Mouse (Mus musculus) urinary bladder, adult 18-20 months (tissue): Measurements from ENCODE around the gene Mtmr4.
A peak's percentile ranks its signal among the peaks of the same experiment; 100 is the strongest.

ENCODE experiments used
- DNase-seq, 2 experiments: peaks; one replicate each; pipeline ENCODE4 v3.0.0; 2022; ENCODE audit warnings: low spot score in 2 of 2, mixed read lengths in 2 of 2

Mtmr4 gene

DNA sequence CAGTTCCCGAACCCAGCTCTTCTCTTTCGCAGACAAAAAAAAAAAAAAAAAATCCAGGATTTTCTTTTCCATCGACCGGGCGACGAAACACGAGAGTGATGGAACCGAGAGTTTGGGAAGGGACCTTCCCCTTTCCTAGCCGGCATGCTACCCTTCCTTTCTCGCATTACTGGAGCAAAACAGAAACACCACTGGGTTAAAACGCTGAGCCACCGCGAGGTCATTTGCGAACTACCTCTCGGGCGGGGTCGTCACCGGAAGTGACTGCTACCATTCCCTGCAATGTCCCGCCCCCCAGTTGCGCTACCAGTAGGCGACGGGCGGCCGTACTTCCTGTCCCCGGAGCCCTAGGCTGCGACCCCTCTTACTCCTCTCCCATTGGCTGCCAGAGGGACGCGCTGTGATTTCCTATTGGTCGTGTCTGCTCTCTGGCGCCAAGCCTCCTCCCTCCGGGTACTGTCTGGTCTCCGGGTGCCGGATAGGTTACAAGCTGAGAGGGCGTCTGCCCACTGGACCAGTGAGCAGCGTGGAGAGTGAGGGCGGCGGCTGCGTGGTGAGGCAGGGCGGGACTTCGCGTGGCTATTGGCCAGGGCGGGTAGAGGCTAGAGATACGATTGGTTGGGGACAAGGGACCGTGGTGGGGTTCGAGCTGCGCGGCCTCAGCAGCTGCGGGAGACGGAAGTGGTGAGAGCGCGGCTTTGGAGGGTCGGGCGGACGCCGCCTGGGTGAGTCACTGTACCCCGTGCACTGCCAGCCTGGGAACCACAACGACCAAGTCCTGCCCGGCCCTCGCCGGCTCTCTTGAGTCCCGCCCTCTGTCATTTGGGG, at the start of gene Mtmr4:
Gene Mtmr4, plus strand, starts transcription at position 637 of the 828 bp plus-strand sequence.
- DNase-seq, result peak; percentile 94 to 100

DNA sequence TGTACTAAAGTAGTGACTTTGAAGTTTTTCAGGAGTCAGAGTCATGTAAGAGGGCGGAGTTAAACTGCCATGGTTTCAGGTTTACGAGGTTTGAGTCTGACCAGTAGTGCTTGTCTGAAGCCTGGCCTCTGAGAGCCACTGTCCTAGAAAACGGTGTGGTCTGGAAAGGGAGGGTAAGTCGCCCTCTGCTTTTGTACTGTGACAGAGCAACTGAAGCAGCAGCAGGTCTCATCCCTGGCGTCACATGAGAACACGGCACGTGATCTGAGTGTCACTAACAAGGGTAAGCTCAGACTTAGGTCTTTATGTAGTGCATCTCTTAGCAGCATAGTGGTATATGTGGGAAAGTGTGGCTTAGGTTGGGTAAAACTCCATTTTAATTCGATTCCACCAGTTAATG, 49.7 kb upstream of the Mtmr4 start:
- no peak for DNase-seq

GRCm38 (mm10) chr11:87542906-87543305, 49.1 kb upstream of the Mtmr4 start:
- no peak for DNase-seq

DNA sequence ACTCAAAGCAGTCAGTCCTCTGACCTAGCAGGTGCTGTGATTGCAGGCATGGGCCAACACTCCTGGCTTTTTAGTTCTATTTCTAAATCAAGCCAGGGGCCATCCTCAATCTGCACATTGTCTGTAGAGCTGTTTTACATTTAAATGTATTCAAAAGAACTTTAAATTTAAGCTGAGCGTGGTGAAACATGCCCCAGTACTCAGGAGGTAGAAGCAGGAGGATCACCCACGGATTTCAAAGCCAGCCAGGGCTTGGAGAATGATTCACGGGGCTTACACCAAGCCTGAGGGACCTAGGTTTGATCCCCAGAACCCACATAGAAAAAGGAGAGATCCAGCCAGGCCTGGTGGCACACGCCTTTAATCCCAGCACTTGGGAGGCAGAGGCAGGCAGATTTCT, 38.6 kb upstream of the Mtmr4 start:
- no peak for DNase-seq

GRCm38 (mm10) chr11:87554386-87554785, 37.6 kb upstream of the Mtmr4 start:
- DNase-seq, result peak in 1 of 2 experiments; percentile 27

DNA sequence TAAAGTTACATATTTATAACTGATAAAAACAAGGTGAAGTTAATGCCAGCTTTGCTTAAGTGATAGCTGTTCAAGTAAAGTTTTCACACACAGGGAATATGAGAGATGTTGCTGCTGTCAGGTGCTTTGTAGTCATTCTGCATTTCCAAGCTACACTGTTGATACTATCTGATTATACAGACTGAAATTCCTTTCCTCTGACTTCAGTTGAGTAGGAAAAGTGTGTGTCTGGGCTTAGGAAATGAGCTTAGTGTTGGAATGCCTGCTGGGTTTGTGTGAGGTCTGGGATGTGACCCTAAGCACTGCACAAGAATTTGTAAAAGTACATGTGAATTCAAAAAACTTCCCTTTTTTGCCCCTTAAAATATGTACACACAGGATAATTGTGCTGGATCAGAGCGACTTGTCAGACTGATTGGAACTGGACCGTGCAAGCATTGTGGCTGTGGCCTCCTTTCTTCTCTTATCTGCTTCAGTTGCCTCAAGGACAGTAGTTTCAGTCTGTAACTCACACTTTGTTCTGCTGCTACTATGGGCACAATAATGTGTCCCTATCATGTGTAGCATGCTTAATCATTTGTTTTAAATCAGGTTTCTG, 36.8 kb upstream of the Mtmr4 start:
- no peak for DNase-seq

GRCm38 (mm10) chr11:87561208-87561607, 30.8 kb upstream of the Mtmr4 start:
- no peak for DNase-seq

DNA sequence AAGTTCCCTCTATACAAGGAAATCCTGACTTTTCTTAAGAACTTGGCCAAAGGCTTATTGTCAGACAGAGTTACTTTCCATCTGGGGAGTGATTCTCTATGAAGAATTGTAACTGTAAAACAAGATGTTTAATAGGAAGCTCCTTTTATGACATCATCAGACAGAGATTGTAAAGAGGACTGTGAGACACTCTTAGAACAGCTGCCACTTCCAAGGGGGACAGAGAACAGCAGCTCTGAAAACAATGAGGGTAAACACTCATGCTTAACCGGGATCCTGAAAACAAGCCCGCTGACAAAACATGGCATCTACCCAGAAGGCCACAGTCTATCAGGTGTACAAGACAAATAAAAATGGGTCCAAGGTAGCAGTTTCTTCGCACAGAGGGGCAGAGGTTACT, 25.5 kb upstream of the Mtmr4 start, which contains the start of gene Gm11492:
Gene Gm11492, plus strand, starts transcription at position 153 of the 400 bp plus-strand sequence.
- no peak for DNase-seq

DNA sequence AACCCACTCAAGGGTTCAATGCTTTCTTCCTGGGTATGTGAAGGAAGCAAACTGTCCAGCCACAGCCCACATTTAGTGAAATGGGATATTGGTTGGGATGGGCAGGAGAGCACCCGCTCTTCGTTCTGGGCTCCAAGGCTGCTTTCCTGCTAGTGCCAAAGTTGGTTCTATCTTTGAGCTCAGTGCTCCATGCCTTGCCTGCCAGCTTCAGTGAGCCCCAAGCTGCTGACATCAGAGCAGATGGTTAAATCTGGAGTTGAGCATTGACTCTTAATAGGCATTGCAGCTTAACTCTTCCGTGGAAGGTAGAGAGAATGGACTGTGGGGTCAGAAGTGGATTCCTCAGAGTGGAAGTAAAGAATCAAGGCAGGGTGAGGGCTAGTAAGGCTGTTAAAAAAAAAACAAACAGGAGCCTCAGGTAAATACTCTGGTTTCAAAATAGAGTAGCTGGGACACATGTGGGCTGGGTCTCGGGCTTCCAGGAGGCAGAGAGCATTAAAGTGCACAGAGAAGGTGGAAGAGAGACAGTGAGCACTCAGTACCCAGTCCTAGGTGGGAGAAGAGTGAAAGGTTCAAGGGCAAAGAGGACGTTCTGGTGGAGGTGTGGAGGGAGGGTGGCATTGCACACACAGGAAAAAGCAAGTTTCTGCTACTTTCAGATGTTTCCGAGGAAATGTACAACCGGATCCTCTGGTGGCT, 23.6 kb upstream of the Mtmr4 start, which contains the start of gene Sept4:
Gene Sept4, plus strand, starts transcription at position 649 of the 699 bp plus-strand sequence.
- DNase-seq, result no peak

- DNase-seq, result no peak
Measured at GRCm38 (mm10) chr11:87570743-87571142, 21.2 kb upstream of the Mtmr4 start.

DNA sequence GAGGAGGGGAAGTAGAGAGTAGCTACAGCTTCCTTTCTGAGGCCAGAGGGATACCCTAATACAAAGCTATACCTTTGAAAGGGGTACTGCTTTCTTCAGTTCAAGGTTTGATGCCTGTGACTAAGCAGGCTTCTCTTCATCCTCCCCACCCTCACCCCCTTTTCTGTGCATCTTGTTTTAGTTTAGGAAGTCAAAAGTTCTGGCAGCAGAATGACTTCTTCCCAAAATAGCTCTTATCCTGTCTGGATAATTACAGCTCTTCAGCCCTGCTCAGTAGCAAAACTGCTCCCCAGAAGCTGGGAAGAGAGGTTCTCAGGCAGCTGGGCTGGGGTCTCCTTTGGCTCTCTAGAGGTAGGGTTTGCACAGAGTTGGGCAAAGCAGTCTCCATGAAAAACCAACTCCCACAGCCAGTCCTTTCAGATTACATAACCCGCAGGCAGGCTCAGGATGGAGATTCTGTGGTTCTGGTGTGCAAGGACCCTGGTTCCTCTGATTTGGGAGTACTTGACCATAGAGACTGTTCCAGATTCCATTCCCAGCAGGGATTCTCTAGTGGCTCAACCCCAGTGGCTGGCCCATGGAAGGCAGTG, 20.5 kb upstream of the Mtmr4 start:
- DNase-seq, result no peak

DNA sequence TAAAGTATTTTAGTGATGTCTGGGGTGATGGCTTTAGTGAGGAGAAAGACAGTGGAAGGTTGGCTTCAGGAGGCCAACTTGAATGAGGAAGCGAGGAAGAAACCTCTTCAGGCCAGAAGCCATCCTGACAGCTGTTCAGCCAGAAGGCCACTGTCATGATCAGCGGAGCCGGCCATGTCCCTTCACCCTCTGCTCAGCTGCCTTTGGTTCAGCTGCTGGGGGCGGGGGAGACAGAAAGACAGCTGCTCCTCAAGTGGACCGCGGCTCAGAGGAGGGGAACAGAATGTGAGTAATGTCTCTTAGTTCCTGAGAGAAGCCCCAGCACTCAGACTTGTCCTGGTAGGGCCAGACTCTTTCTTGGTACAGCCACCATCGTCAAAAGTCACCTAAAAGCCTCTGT, 18.2 kb upstream of the Mtmr4 start:
- DNase-seq, result no peak

GRCm38 (mm10) chr11:87574520-87575180, 17.3 kb upstream of the Mtmr4 start:
- no peak for DNase-seq

DNA sequence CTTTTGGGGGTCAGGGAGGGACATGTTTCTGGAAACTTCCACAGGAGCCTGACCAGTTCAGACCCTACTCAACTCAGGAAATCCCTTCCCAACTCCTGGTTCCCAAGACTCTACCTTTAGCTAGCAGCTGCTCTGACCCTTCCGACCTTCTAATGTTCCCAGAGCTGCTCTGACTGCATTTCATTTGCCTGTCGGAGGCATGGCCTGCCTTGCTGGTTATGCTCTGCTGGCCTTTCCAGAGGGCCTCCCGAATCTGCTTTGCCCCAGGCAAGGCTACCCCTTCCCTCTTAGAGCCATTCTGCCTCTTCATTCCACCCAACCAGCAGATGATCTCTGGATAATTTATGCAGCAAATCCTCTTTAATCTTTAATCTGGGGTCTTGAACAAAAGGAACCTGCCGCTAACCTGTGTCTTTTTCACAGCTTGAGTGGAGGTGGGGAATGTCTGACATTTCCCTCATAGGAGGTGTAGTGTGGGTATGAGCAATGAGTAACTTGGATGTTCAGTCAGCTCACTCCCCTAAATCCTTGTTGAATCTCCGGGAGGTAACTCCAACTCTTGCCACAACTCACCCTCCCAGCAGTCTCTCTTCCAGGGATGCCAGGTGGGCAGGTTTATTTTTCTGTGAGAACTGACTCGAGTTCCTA, 14.2 kb upstream of the Mtmr4 start:
- DNase-seq, result no peak

- DNase-seq, result peak; percentile 52 to 69
Measured at GRCm38 (mm10) chr11:87578249-87578962, 13.6 kb upstream of the Mtmr4 start.

DNA sequence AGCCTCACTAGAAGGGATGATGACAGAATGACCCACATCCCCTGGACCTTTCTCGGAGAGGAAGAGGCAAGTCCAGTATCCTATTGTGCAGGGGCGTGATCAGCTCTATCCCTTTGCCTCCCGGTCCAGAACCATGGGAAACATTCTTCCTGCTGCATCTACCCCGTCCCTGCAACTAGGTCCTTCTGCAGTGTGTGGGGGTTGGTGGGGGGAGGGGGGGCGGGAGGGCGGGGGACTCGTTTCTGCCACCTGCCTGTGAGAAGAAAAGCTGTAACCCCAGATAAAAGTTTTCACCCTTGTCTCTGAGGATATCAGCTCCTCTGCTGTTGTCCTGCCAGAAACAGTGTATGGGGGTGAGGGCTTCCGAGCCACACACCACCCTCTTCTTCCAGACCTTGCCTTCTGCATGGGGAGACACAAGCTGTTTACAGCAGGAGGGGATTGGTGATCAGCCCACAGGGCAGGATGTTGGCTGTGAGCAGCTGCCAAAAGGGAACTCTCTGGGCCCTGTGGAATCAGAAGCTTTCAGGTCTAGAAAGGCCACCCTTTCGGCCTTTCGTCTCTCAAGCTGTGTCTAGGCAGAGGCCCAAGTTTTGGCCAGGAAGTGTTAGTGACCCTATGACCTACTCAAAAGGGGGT, 12.9 kb upstream of the Mtmr4 start:
- DNase-seq, result no peak

- no peak for DNase-seq
Measured at GRCm38 (mm10) chr11:87579713-87580112, 12.2 kb upstream of the Mtmr4 start.

DNA sequence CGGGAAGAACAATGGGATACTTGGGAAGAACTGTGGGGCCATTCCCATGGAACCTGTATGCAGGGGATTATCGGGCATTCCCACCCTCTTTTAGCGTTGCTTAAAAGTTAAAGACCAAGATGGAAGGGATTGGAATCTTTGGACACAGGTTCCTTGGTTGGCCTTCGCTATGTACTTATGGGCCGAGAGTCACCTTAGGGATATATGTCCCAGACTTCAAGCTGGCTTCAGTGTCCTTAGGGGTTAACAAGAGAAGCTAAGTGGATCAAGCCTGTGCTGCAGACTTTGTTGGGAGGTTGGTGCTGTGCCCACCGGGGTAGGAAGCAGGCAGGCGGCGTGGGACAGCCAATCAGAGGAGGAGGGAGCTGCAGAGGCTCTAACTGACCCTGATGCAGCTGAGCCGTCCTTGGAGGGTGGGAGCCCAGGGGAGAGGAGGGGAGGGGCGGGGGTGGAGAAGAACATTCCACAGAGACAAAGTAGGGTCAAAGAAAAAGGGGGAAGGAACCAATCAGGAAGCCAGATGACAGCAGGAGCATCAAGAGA, 11.3 kb upstream of the Mtmr4 start:
- DNase-seq, result no peak

GRCm38 (mm10) chr11:87581161-87581865, 10.6 kb upstream of the Mtmr4 start:
- DNase-seq, result no peak
